Mouse (Mus musculus) Muller cell, postnatal 12 days (primary cell): ENCODE measurements at regions not wholly inside any gene's neighbourhood (a gene's known extent, or its start where the extent isn't known, plus 50 kb on each side); places are given as distances from the start of the nearest gene placed in this dataset.
A peak's percentile ranks its signal among the peaks of the same experiment; 100 is the strongest.

Experiments used
- DNase-seq: peaks from one replicate; pipeline ENCODE4 v3.0.0-alpha.2; 2015; ENCODE audit errors: inconsistent ontology term

DNA sequence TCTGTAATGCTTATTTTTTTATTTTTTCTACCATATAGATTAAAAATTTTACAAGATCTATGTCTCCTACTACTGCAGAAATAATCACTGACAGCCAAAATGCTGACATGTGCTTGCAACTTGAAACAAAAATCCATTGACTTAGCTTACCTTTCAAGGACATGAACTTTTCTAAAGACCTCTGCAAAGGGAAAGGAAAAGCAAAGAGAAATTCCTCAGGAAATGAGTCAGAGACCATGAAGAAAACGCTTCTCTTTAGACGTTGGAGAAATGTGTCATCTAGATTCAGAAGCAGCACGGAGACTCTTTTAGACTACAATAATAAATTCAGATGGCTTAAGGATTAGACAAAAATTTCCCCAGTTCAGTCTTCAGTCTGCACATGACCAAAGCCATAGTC is 2188.6 kb upstream of the Tenm3 start:
- peak; percentile 43 for DNase-seq

DNA sequence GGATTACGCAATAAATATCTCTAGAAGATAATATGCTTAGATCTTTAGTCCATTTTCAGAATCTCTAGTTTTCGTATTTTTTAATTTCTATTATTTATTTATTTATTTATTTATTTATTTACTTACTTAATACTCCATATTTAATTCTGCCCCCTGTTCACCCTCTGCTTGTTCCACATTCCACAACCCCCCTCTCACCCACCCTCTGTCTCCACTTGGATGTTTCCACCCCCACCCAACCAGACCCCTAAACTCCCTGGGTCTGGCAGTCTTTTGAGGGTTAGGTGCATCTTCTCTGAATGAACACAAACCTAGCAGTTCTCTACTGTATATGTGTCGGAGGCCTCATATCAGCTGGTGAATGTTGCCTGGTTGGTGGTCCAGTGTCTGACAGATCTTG is 2166.8 kb upstream of the Tenm3 start:
- DNase-seq: no peak

DNA sequence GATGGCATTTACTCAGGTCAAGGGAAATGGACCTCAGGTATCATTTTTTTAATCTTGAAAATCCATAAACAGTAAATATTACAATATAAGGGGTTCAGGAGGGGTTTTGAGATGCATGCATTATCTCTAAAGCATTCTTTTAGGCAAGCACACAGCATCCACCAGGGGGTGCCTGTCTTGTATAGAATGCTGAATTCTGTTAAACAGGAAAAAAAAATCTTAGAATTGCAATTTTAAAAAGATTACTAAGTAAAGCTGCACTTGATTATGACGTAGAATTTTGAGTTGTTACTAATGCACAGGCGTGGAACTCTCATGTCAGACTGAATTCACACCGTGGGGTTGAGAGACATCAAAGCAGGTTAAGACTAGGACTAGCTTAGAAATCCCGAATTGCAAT is 2123.6 kb upstream of the Tenm3 start:
- DNase-seq: peak; percentile 29

DNA sequence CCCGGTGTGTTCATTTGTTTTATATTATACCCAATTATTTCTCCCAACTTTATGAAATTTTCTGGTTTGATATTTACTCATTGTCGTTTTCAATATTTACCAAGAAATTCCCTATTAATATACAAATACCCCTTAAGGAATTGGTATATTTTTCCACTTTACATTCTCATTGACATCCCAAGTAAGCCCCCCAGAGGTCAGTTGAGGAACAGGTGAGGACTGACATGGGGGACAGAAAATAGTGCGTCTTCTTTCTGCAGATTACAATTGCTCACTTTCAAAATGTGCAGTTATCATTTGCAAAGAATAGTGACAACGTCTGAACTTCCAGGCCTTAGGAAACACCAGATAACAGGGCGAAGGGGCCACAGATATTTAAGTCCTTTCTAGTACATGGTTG is 2073.8 kb upstream of the Tenm3 start:
- DNase-seq: no peak

DNA sequence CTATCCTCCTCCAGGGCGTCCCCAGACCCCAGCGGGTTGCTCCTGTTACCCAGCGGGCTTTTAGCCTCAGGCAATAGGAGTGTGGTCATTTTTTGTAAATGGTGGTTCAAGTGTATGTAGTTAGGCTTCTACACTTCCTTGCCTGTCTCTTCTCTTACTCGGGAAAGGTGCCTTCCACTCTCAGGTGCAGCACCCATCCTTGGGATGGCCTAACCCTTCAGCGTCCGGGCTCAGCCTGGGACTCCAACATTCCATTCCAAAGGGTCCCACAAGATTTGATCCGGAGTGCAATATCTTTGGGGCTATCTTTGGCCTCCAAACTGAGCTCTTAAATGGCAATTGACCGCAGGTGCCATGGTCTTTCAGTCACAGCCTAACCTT is 2073.0 kb upstream of the Tenm3 start:
- no peak for DNase-seq

DNA sequence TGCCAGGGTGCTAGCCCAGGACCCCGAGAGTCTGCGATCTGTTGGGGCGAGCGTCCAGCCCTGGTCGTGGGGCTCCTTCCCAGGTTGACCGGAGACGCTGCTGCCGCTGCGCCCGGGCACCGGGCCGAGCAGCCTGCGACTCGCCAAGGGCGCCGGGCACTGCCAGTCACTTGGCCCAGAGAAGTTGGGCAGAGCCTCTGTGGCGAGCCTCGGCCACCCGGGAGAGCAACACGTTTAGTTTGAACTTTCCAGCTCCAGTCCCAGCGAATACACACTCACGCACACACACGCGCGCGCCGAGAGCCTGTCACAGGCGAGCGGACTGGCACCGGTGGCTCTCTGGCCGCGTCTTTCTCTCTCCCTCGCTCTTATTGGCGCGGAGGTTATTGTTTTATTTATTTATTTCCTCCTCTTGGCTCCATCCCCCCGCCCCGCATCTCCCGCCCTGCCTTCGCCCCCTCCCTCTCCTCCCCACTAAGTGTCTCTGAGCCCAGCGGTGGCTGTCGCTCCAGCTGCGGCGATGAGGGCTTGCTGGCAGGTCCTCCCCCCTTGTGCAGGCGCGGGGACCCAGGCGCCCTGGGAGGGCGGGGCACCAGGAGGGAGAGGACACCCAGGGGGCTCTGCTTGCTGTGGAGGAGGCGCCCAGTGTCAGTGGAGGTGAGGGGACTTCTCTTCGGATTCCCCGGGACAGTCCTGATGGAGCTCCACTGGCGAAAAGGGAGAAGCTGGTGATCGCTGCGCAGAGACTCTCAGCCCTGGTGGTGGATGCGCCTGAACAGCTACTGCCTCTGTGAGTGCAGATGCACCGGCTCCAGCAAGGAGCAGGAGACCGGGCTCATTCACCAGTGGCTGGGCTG is 2072.4 kb upstream of the Tenm3 start:
- peak; percentile 61 for DNase-seq

DNA sequence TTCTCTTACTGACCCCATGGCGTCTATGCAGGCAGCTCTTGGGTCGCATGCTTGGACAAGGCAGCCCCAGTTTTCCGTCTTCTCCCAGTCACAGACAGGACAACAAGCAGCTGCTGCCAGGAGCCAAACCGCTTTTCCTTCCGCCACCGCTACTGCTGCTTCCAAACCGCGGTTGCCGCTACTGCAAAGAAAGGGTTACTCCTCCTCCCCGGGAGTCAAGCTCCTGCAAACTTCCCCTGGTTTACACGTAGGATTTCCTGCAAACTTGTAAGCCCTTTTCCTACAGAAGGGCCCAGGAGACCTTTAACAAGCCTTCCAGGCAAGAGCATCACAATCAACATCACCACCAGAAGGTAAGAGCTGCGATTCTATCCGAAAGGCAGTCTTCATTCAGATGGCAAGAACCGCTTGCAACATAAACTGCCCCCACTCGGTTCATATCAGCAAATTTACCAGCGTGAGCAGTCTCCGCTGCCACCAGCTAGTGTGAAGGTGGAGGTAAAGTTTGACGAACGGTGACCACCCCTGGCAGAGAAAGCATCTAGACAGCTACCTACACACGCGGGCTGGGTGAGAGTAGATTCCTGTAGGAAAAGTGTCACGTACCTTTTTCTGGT is 2071.6 kb upstream of the Tenm3 start:
- DNase-seq: peak; percentile 47

DNA sequence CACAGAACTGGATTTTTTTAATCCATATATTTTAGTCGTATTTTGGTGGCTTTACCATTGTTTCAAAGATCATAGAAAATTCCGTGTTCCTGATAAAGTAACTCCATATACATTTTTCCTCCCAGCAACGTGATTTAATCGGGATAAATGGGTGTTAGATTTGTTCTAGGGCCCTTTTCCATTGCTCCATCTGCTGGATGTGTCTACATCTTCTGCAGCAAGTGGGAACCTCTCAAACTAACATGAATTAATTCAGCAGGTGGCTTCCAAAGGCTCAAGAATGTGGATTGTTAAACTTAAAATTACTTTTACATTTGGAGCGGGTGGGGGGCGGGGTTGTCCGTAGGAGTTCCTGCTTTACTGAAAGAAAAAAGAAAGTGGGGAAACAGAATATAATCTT is 2070.9 kb upstream of the Tenm3 start:
- peak; percentile 9 for DNase-seq

DNA sequence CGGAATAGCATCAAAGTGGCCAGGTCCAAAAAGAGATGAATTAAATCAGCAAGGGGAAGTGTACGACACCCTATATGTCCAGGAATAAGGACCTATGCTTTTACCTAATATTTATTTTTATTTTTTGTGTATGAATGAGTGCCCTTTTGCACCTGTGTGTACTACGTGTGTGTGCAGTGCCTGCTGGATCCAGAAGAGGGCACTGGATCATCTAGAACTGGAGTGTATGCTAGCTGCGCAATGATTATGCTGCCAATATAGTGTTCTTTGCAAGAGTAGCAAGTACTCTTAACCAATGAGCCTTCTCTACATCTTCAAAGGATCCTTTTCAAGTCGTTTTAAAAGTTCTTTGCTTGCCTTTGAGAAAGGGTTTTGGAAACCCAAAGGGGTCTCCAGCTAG is 2034.4 kb upstream of the Tenm3 start:
- no peak for DNase-seq
